Mouse (Mus musculus) bone marrow, adult 2 months (tissue): ENCODE data around the gene Rabac1.

Source experiments
- CTCF ChIP-seq: fragments of 200-500 bp; IDR thresholded peaks from 2 replicates; pipeline ENCODE4 v1.5.1; 2011; ENCODE audit warnings: low read length, control low read depth; ENCODE audit not compliant: control insufficient read depth, insufficient read depth
- POLR2A ChIP-seq: fragments of 200-500 bp; IDR thresholded peaks from 2 replicates; pipeline ENCODE4 v1.6.1; 2011; ENCODE audit warnings: low read depth, mild to moderate bottlenecking, control low read depth, low read length, borderline replicate concordance; ENCODE audit not compliant: control insufficient read depth

- TF ChIP-seq CTCF (no peak), POLR2A (no peak)
Observed at GRCm38 (mm10) chr7:24973902-24974301, 1.3 kb upstream of the Rabac1 start.
